Mouse (Mus musculus) leukemia stem cell, adult 10-12 weeks (primary cell): Measurements from ENCODE around the gene Rab43. TPM values are rescaled to one million over a fixed set of nuclear protein-coding genes. Genes with fewer than 3 reads are reported as not detected.

Experiments
- polyA plus RNA-seq: library from polyadenylated mRNA; stranded (reverse); fragments of >175 nt; gene quantifications from 2 replicates; pipeline ENCODE4 v1.2.3, GENCODE M21; 2012; ENCODE audit warnings: low replicate concordance

Gene Rab43
- 26.9 and 208 TPM in 2 replicates for polyA plus RNA-seq

DNA sequence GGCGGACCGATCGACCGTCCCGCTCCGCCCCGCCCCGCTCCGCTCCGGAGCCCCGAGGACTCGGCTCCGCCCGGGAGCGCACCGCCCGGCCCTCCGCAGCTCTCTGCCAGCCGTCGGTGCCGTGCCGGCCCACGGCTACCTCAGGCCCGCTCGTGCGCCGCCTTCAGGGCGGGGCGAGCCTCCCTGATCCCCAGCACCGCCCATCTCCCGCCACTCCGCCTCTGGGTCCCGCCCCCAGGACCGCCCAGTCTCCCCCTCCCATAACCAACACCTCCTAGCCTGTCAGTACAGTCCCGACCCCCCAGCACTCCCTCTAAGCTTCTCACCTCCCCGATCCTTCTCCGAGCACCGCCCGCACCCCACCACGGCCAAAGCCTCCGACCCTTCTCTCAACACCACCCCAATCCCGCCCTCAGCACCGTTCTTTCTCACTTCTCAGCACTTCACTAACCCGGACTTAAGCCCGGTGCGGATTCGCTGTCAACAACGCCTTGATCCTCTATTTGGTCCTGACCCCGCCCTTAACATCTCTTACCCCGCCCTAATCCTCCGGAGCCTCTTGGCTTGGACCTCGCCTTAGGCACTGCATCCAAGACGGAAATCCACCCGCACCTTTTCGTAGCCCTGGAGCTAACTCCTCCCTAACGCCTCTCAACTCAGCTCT, at the start of gene Rab43:
Rab43 (minus strand) TSS at position 490 of the 664 bp plus-strand sequence.

DNA sequence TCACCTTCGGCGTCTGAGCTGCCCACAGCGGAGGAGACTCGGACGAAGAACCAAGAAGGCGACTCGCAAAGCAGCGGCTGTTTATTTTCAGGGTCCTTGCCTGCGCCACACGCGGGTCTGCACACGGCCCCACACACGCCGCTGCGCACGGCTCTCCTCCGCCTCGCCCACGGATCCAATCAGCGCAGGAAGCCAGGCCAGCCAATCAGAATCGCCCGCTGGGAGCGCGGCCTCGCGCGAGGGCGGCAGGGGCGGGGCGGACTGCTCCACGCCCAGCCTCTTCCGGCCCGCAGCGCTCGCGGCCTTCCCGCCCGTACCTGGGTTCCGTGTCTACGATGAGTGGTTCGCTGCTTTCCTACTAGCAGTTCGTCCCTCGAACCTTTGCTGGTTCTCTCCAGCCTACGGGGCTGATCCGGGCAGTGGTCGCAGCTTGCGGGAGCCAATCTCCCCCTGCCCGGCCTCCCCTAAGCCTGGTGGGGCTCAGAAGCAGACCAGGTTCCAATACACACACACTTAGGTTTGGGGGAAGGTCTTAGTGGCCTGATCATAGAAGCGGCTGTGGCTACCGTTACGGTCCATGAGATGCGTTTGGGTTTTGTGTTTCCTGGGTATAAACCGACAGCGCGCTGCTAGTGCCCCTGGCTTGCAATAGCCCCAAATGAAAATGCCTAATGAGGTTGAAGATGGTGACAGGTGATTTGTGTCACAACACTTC, 39.1 kb upstream of the Rab43 start, which contains the start of gene Cnbp:
Cnbp (minus strand) TSS at position 207 of the 715 bp plus-strand sequence.

DNA sequence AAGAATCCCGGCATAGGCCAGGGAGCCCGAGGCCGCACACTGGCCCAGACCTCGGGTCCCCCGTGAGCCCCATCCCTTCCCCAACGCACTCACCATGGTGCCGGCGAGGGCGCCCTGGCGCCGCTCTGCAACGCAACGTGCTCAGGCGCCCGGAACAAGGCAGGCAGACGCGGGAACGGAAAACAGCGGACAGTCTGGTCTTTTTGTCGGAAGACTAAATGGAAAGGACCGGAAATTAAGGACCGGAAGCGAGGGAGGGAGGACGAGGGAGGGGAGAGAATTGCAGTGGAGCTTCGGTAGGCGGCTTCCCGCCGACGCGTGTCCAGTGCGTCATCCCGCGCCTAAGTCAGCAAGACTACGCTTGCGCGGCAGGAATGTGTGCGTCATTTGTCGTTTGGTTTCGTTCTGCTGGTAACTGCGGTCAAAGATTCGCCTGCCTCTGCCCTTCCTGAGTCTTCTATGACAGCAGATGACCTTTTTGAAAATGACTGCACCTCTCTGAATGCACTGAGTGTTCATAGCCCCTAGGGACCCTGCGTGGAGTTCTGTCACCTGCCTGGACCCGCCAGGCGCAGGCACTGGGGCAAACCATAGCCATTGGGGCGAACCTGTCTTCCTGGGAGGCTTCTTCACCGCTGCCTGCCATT, 26.7 kb upstream of the Rab43 start, which contains the start of gene Isy1:
Isy1 (minus strand) TSS at position 248 of the 647 bp plus-strand sequence.

DNA sequence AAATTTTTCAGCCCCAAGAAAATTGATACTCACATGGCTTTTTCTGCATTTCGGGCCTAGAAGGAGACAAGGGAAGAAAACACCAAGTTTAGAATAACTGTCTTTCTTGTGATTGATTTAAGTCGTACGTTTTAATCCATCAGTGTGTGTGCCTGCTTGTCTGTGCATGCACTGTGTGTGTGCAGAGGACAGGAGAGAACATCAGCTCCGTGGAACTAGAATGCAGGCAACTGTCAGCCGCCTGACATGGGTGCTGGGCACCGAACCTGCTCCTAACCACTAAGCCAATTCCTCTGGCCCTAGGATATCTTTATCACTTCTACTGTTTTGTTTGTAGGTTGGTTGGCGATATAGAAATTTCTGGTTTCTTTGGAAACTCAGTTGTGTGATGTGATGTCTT, 23.7 kb upstream of the Rab43 start, which contains the start of gene Gm45140:
Gm45140 (minus strand) TSS at position 101 of the 400 bp plus-strand sequence.

DNA sequence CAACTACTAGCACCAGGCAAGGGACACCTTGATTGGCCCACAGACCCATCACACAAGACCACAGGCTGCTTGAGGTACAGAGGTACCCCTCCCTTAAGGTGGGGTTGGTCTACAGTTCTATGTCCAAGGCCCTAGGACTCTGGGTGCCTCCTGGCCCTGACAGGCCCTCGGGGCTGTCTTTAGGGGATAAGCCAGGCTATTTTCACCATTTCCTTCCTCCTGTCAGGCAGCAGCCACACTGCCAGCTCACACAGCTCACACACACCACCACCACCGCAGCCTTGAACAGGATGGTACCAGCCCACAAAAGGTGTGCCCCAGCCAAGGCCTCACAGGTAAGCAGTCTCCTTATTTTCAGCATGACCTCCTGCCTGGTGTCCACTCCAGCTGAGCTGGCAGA, 34.1 kb downstream of the Rab43 start, which contains the start of gene Gp9:
Gp9 (plus strand) TSS at position 231 of the 400 bp plus-strand sequence.

Other genes with a start within 250 kb of the Rab43 start
- gene Prokr1, start 221.4 kb downstream of the Rab43 start, polyA plus RNA-seq = 0.57 and 0.87 TPM in 2 replicates
- 6.4 and 10.5 TPM in 2 replicates for gene Aplf, start 140.0 kb downstream of the Rab43 start, polyA plus RNA-seq
- 0.11 and 0.39 TPM in 2 replicates for gene Efcc1, start 81.3 kb downstream of the Rab43 start, polyA plus RNA-seq
- 23.6 and 27.3 TPM in 2 replicates for gene Gp9, start 34.1 kb downstream of the Rab43 start, polyA plus RNA-seq
- 2.4 and 3.4 TPM in 2 replicates for gene Gm45140, start 23.6 kb upstream of the Rab43 start, polyA plus RNA-seq
- gene Isy1, start 26.6 kb upstream of the Rab43 start, polyA plus RNA-seq = 23.5 and 28.8 TPM in 2 replicates
- 46.2 and 97.5 TPM in 2 replicates for gene Cnbp, start 38.9 kb upstream of the Rab43 start, polyA plus RNA-seq
- 4.7 and 31.6 TPM in 2 replicates for gene Copg1, start 75.7 kb upstream of the Rab43 start, polyA plus RNA-seq
- gene Hmces, start 101.8 kb upstream of the Rab43 start, polyA plus RNA-seq = 15.6 and 45.8 TPM in 2 replicates
- gene H1fx, start 169.5 kb upstream of the Rab43 start, polyA plus RNA-seq = 7.6 and 34.0 TPM in 2 replicates
- 48.2 and 52.4 TPM in 2 replicates for gene Rab7, start 233.1 kb upstream of the Rab43 start, polyA plus RNA-seq